Mouse (Mus musculus): ENCODE measurements around the gene Specc1l. TPM values are rescaled to one million over a fixed set of nuclear protein-coding genes. Genes with fewer than 3 reads are reported as not detected.

Specc1l gene
- polyA plus RNA-seq, 1 experiment from 2014 or later = 13.3 TPM

- 41% methylated on average over 6 of the region's 6 CpGs for whole genome bisulfite sequencing
- H3K4me1 ChIP-seq (replicated peaks; ENCODE audit: control insufficient read depth, insufficient read depth, low read length) = peaks cover 45% of the 10 kb centered on the region
- peak overlapping the region; percentile 65 for H3K27ac ChIP-seq (ENCODE audit: low read depth, low read length)
- DNase-seq (ENCODE audit: low spot score) (no peak), ATAC-seq (replicated peaks; ENCODE audit: low FRiP score) (peak; percentile 42)
- no peak overlapping the region for H3K9ac ChIP-seq (ENCODE audit: low read depth, low read length)
- H3K4me2 ChIP-seq = no peak overlapping the region
- H3K27me3 ChIP-seq (replicated peaks; ENCODE audit: control insufficient read depth, insufficient read depth, low read length) = no peaks in the 10 kb centered on the region
- H3K4me3 ChIP-seq (ENCODE audit: low read depth, low read length) = no peak overlapping the region
- H3K9me3 ChIP-seq (ENCODE audit: control insufficient read depth, low read length) = no peaks in the 10 kb centered on the region
- peaks cover 8% of the 10 kb centered on the region; the same call in 1 of the 2 replicates for H3K36me3 ChIP-seq (ENCODE audit: control insufficient read depth, insufficient read depth, low read length)
These were observed 92.5 kb downstream of the Specc1l start for GRCm38 (mm10) chr10:75304413-75304812.

- H3K27ac ChIP-seq (ENCODE audit: low read depth, low read length) = no peak overlapping the region
- H3K4me2 ChIP-seq = no peak overlapping the region; the same call in 1 of the 2 replicates
- H3K9ac ChIP-seq (ENCODE audit: low read depth, low read length) = no peak overlapping the region
- peaks cover 34% of the 10 kb centered on the region for H3K4me1 ChIP-seq (replicated peaks; ENCODE audit: control insufficient read depth, insufficient read depth, low read length)
- WGBS = 56% methylated on average over 7 of the region's 7 CpGs
- peaks cover 11% of the 10 kb centered on the region; the same call in 1 of the 2 replicates for H3K36me3 ChIP-seq (ENCODE audit: control insufficient read depth, insufficient read depth, low read length)
- DNase-seq (ENCODE audit: low spot score) (no peak), ATAC-seq (replicated peaks; ENCODE audit: low FRiP score) (peak; percentile 66)
- no peaks in the 10 kb centered on the region for H3K9me3 ChIP-seq (ENCODE audit: control insufficient read depth, low read length)
- H3K27me3 ChIP-seq (replicated peaks; ENCODE audit: control insufficient read depth, insufficient read depth, low read length) = no peaks in the 10 kb centered on the region
- H3K4me3 ChIP-seq (ENCODE audit: low read depth, low read length) = no peak overlapping the region
These were observed 95.3 kb downstream of the Specc1l start for GRCm38 (mm10) chr10:75307130-75307529.

GRCm38 (mm10) chr10:75312361-75312760, 100.5 kb downstream of the Specc1l start:
- peaks cover 23% of the 10 kb centered on the region for H3K4me1 ChIP-seq (replicated peaks; ENCODE audit: control insufficient read depth, insufficient read depth, low read length)
- peaks cover 3% of the 10 kb centered on the region; the same call in 1 of the 2 replicates for H3K27me3 ChIP-seq (replicated peaks; ENCODE audit: control insufficient read depth, insufficient read depth, low read length)
- H3K36me3 ChIP-seq (ENCODE audit: control insufficient read depth, insufficient read depth, low read length) = peaks cover 11% of the 10 kb centered on the region; the same call in 1 of the 2 replicates
- no peak overlapping the region for H3K4me2 ChIP-seq
- H3K9ac ChIP-seq (ENCODE audit: low read depth, low read length) = no peak overlapping the region
- ATAC-seq (replicated peaks; ENCODE audit: low FRiP score) (no peak), DNase-seq (ENCODE audit: low spot score) (no peak)
- H3K27ac ChIP-seq (ENCODE audit: low read depth, low read length) = no peak overlapping the region
- no peak overlapping the region for H3K4me3 ChIP-seq (ENCODE audit: low read depth, low read length)
- 67% methylated on average over 7 of the region's 7 CpGs for WGBS
- H3K9me3 ChIP-seq (ENCODE audit: control insufficient read depth, low read length) = no peaks in the 10 kb centered on the region

- Histone ChIP-seq H3K27me3 (replicated peaks; ENCODE audit: control insufficient read depth, insufficient read depth, low read length) (peaks cover 17% of the 10 kb centered on the region), H3K9ac (ENCODE audit: low read depth, low read length) (no peak overlapping the region), H3K9me3 (ENCODE audit: control insufficient read depth, low read length) (no peaks in the 10 kb centered on the region), H3K4me1 (replicated peaks; ENCODE audit: control insufficient read depth, insufficient read depth, low read length) (peaks cover 27% of the 10 kb centered on the region), H3K36me3 (ENCODE audit: control insufficient read depth, insufficient read depth, low read length) (peaks cover 2% of the 10 kb centered on the region; the same call in 1 of the 2 replicates), H3K27ac (ENCODE audit: low read depth, low read length) (no peak overlapping the region), H3K4me2 (no peak overlapping the region), H3K4me3 (ENCODE audit: low read depth, low read length) (no peak overlapping the region)
- ATAC-seq (replicated peaks; ENCODE audit: low FRiP score) (no peak), DNase-seq (ENCODE audit: low spot score) (no peak)
- 81% methylated on average over 6 of the region's 6 CpGs for WGBS
These were observed 102.5 kb downstream of the Specc1l start for GRCm38 (mm10) chr10:75314190-75314980.

- no peak for ATAC-seq (replicated peaks; ENCODE audit: low FRiP score)
- no peak overlapping the region for H3K9ac ChIP-seq (ENCODE audit: low read depth, low read length)
- H3K9me3 ChIP-seq (ENCODE audit: control insufficient read depth, low read length) = no peaks in the 10 kb centered on the region
- H3K27ac ChIP-seq (ENCODE audit: low read depth, low read length) = no peak overlapping the region
- H3K36me3 ChIP-seq (ENCODE audit: control insufficient read depth, insufficient read depth, low read length) = peaks cover 2% of the 10 kb centered on the region; the same call in 1 of the 2 replicates
- H3K4me2 ChIP-seq = no peak overlapping the region
- H3K4me1 ChIP-seq (replicated peaks; ENCODE audit: control insufficient read depth, insufficient read depth, low read length) = peaks cover 30% of the 10 kb centered on the region
- 76% methylated on average over 8 of the region's 8 CpGs for WGBS
- no peak for DNase-seq (ENCODE audit: low spot score)
- no peak overlapping the region for H3K4me3 ChIP-seq (ENCODE audit: low read depth, low read length)
- H3K27me3 ChIP-seq (replicated peaks; ENCODE audit: control insufficient read depth, insufficient read depth, low read length) = peaks cover 17% of the 10 kb centered on the region
These were observed 103.9 kb downstream of the Specc1l start for GRCm38 (mm10) chr10:75315756-75316155.

- Histone ChIP-seq H3K4me3 (ENCODE audit: low read depth, low read length) (peak overlapping the region; percentile 61), H3K9ac (ENCODE audit: low read depth, low read length) (peak overlapping the region; percentile 13; the same call in 1 of the 2 replicates), H3K4me1 (replicated peaks; ENCODE audit: control insufficient read depth, insufficient read depth, low read length) (peaks cover 30% of the 10 kb centered on the region), H3K36me3 (ENCODE audit: control insufficient read depth, insufficient read depth, low read length) (no peaks in the 10 kb centered on the region), H3K27me3 (replicated peaks; ENCODE audit: control insufficient read depth, insufficient read depth, low read length) (peaks cover 17% of the 10 kb centered on the region), H3K27ac (ENCODE audit: low read depth, low read length) (no peak overlapping the region), H3K4me2 (peak overlapping the region; percentile 90), H3K9me3 (ENCODE audit: control insufficient read depth, low read length) (no peaks in the 10 kb centered on the region)
- ATAC-seq (replicated peaks; ENCODE audit: low FRiP score) = no peak
- no peak for DNase-seq (ENCODE audit: low spot score)
- WGBS = 7% methylated on average over 9 of the region's 9 CpGs
These were observed 104.6 kb downstream of the Specc1l start for GRCm38 (mm10) chr10:75316472-75316871.

GRCm38 (mm10) chr10:75316872-75316907, 104.8 kb downstream of the Specc1l start, which contains the start of gene Adora2a:
TSS of gene Adora2a (plus strand) at chr10:75316877.
- no peaks in the 10 kb centered on the region for H3K36me3 ChIP-seq (ENCODE audit: control insufficient read depth, insufficient read depth, low read length)
- H3K27ac ChIP-seq (ENCODE audit: low read depth, low read length) = no peak within 1 kb of the TSS
- ATAC-seq (replicated peaks; ENCODE audit: low FRiP score) = no peak
- H3K9ac ChIP-seq (ENCODE audit: low read depth, low read length) = peak within 1 kb of the TSS; percentile 70
- H3K4me3 ChIP-seq (ENCODE audit: low read depth, low read length) = peak within 1 kb of the TSS; percentile 61
- DNase-seq (ENCODE audit: low spot score) = no peak
- WGBS = no CpG with 5 or more reads among the region's 4 CpGs
- no peaks in the 10 kb centered on the region for H3K9me3 ChIP-seq (ENCODE audit: control insufficient read depth, low read length)
- H3K27me3 ChIP-seq (replicated peaks; ENCODE audit: control insufficient read depth, insufficient read depth, low read length) = peaks cover 17% of the 10 kb centered on the region
- peaks cover 30% of the 10 kb centered on the region for H3K4me1 ChIP-seq (replicated peaks; ENCODE audit: control insufficient read depth, insufficient read depth, low read length)
- peak within 1 kb of the TSS; percentile 90 for H3K4me2 ChIP-seq

- Histone ChIP-seq H3K27ac (ENCODE audit: low read depth, low read length) (no peak overlapping the region), H3K9ac (ENCODE audit: low read depth, low read length) (peak overlapping the region; percentile 70), H3K4me1 (replicated peaks; ENCODE audit: control insufficient read depth, insufficient read depth, low read length) (peaks cover 30% of the 10 kb centered on the region), H3K4me3 (ENCODE audit: low read depth, low read length) (peak overlapping the region; percentile 61), H3K4me2 (peak overlapping the region; percentile 90), H3K9me3 (ENCODE audit: control insufficient read depth, low read length) (no peaks in the 10 kb centered on the region), H3K27me3 (replicated peaks; ENCODE audit: control insufficient read depth, insufficient read depth, low read length) (peaks cover 17% of the 10 kb centered on the region), H3K36me3 (ENCODE audit: control insufficient read depth, insufficient read depth, low read length) (no peaks in the 10 kb centered on the region)
- DNase-seq (ENCODE audit: low spot score) = peak; percentile 78
- ATAC-seq (replicated peaks; ENCODE audit: low FRiP score) = peak; percentile 59
- WGBS = 1% methylated on average over 72 of the region's 81 CpGs
These were observed 105.3 kb downstream of the Specc1l start for GRCm38 (mm10) chr10:75316908-75317761.

All from liver, embryonic 11.5 days (tissue).